27 mouse cellular contexts compared by ENCODE assay signal in genomic region chr1:132234757-132235273, GRCm38 (mm10). TPM values are rescaled to one million over a fixed set of nuclear protein-coding genes. Genes with fewer than 3 reads are reported as not detected.
"Had no signal": no experiment of that assay in that cellular context is flagged by ENCODE, and none has a peak within 500 bp of the region (broad histone marks: within the 10 kb centered on the region; RNA-seq: fewer than 3 reads in every experiment).

No protein-coding gene starts in this region.

- H3K9ac ChIP-seq: intestine, embryonic 15.5 days; limb, embryonic 13.5 days; liver, embryonic 13.5 days; lung, embryonic 14.5 days; midbrain, embryonic 12.5 days had no signal

- ATAC-seq: intestine, embryonic 15.5 days; lung, postnatal 0 days had no signal

- H3K9me3 ChIP-seq: intestine, embryonic 15.5 days; limb, embryonic 10.5 days; limb, embryonic 13.5 days; liver, embryonic 13.5 days; midbrain, embryonic 12.5 days had no signal

- H3K27ac ChIP-seq: intestine, embryonic 15.5 days; layer of hippocampus, adult 2 months; limb, embryonic 10.5 days; limb, embryonic 13.5 days; liver, embryonic 13.5 days; macrophage; midbrain, embryonic 12.5 days had no signal

- H3K4me3 ChIP-seq: intestine, embryonic 15.5 days; layer of hippocampus, adult 2 months; limb, embryonic 10.5 days; limb, embryonic 13.5 days; liver, embryonic 13.5 days; midbrain, embryonic 12.5 days had no signal

- H3K4me2 ChIP-seq: intestine, embryonic 15.5 days; limb, embryonic 13.5 days; liver, embryonic 13.5 days; lung, embryonic 14.5 days; midbrain, embryonic 12.5 days had no signal

- H3K36me3 ChIP-seq: intestine, embryonic 15.5 days; limb, embryonic 10.5 days; limb, embryonic 13.5 days; liver, embryonic 13.5 days; midbrain, embryonic 12.5 days had no signal

- H3K4me1 ChIP-seq: intestine, embryonic 15.5 days; limb, embryonic 13.5 days; liver, embryonic 13.5 days had no signal

- DNase-seq: kidney, adult 2 months; kidney, postnatal 14 days; layer of hippocampus, adult 9-11 months; liver; liver, embryonic 13.5 days; lung, embryonic 14.5 days; thymus, adult 18-20 months; thymus, postnatal 36 days had no signal

RNA-seq across cellular contexts. Expression of gene Gm10188, which starts 5.2 kb away (rescaled TPM):
- total RNA-seq: layer of hippocampus, adult 2 months; layer of hippocampus, postnatal 25 days; left cerebral cortex, adult 18-20 months; left cerebral cortex, postnatal 25 days; megakaryocyte, adult 5-6 weeks; midbrain, postnatal 0 days had no signal
- polyA plus RNA-seq: intestine, embryonic 15.5 days; kidney, adult 2 months; large intestine, adult 2 months; limb, embryonic 10.5 days; limb, embryonic 13.5 days; liver, embryonic 13.5 days; liver, embryonic 16.5 days; lung, embryonic 14.5 days; lung, postnatal 0 days; macrophage; neural tube, embryonic 11.5 days; small intestine, adult 2 months; spleen, adult 2 months; stomach, embryonic 16.5 days; urinary bladder, adult 2 months had no signal

RNA-seq across cellular contexts. Expression of gene AC124108.1, which starts 43.6 kb away (rescaled TPM):
- total RNA-seq: megakaryocyte, adult 5-6 weeks had no signal
- polyA plus RNA-seq: kidney, adult 2 months; large intestine, adult 2 months; liver, embryonic 13.5 days; liver, embryonic 16.5 days; lung, postnatal 0 days; macrophage; small intestine, adult 2 months; spleen, adult 2 months had no signal

RNA-seq across cellular contexts. Expression of gene Lemd1, which starts 43.6 kb away (rescaled TPM):
- total RNA-seq: megakaryocyte, adult 5-6 weeks had no signal
- polyA plus RNA-seq: kidney, adult 2 months; liver, embryonic 13.5 days; liver, embryonic 16.5 days; lung, postnatal 0 days; macrophage; spleen, adult 2 months had no signal
